Mouse (Mus musculus): Measurements from ENCODE around the gene S100a11. TPM values are rescaled to one million over a fixed set of nuclear protein-coding genes. Genes with fewer than 3 reads are reported as not detected.

S100a11 gene
- polyA plus RNA-seq, 1 experiment from 2014 or later = 351 TPM

- no peak for DNase-seq (ENCODE audit: low spot score, missing footprints)
Measured at GRCm38 (mm10) chr3:93499129-93499528, 21.2 kb upstream of the S100a11 start.

GRCm38 (mm10) chr3:93504536-93505189 is 15.6 kb upstream of the S100a11 start:
- DNase-seq (ENCODE audit: low spot score, missing footprints) = no peak

More at GRCm38 (mm10) chr3:93499129-93499528, 21.2 kb upstream of the S100a11 start:
- H3K27ac ChIP-seq (ENCODE audit: low read depth, low read length) = no peak overlapping the region
- H3K4me3 ChIP-seq (ENCODE audit: low read depth, low read length) = no peak overlapping the region
- no peak overlapping the region for H3K4me2 ChIP-seq
- H3K4me1 ChIP-seq (ENCODE audit: control insufficient read depth, insufficient read depth, low read length) = no peaks in the 10 kb centered on the region
- H3K9ac ChIP-seq (ENCODE audit: low read length) = no peak overlapping the region
- no peaks in the 10 kb centered on the region for H3K27me3 ChIP-seq (ENCODE audit: control insufficient read depth, insufficient read depth, low read length)
- H3K36me3 ChIP-seq (ENCODE audit: control insufficient read depth, insufficient read depth, low read length) = no peaks in the 10 kb centered on the region
- H3K9me3 ChIP-seq (ENCODE audit: control insufficient read depth, low read length) = no peaks in the 10 kb centered on the region; the same call in 1 of the 2 replicates
- no peak for ATAC-seq (ENCODE audit: low FRiP score)

GRCm38 (mm10) chr3:93505960-93506863 is 14.1 kb upstream of the S100a11 start:
- H3K9ac ChIP-seq (ENCODE audit: low read length) = no peak overlapping the region
- H3K9me3 ChIP-seq (ENCODE audit: control insufficient read depth, low read length) = no peaks in the 10 kb centered on the region; the same call in 1 of the 2 replicates
- no peaks in the 10 kb centered on the region for H3K36me3 ChIP-seq (ENCODE audit: control insufficient read depth, insufficient read depth, low read length)
- no peak overlapping the region for H3K4me2 ChIP-seq
- WGBS = 43% methylated on average over 30 of the region's 30 CpGs
- DNase-seq (ENCODE audit: low spot score, missing footprints) (no peak), ATAC-seq (ENCODE audit: low FRiP score) (no peak)
- H3K4me3 ChIP-seq (ENCODE audit: low read depth, low read length) = no peak overlapping the region
- no peaks in the 10 kb centered on the region for H3K4me1 ChIP-seq (ENCODE audit: control insufficient read depth, insufficient read depth, low read length)
- H3K27ac ChIP-seq (ENCODE audit: low read depth, low read length) = no peak overlapping the region
- H3K27me3 ChIP-seq (ENCODE audit: control insufficient read depth, insufficient read depth, low read length) = no peaks in the 10 kb centered on the region

More at GRCm38 (mm10) chr3:93504536-93505189, 15.6 kb upstream of the S100a11 start:
- Histone ChIP-seq H3K9ac (ENCODE audit: low read length) (no peak overlapping the region), H3K4me1 (ENCODE audit: control insufficient read depth, insufficient read depth, low read length) (no peaks in the 10 kb centered on the region), H3K27me3 (ENCODE audit: control insufficient read depth, insufficient read depth, low read length) (no peaks in the 10 kb centered on the region), H3K36me3 (ENCODE audit: control insufficient read depth, insufficient read depth, low read length) (no peaks in the 10 kb centered on the region), H3K4me2 (no peak overlapping the region), H3K4me3 (ENCODE audit: low read depth, low read length) (no peak overlapping the region), H3K9me3 (ENCODE audit: control insufficient read depth, low read length) (no peaks in the 10 kb centered on the region; the same call in 1 of the 2 replicates), H3K27ac (ENCODE audit: low read depth, low read length) (no peak overlapping the region)
- 84% methylated on average over 7 of the region's 7 CpGs for WGBS
- ATAC-seq (ENCODE audit: low FRiP score) = no peak

GRCm38 (mm10) chr3:93506881-93507325 is 13.4 kb upstream of the S100a11 start:
- Histone ChIP-seq H3K4me2 (no peak overlapping the region), H3K27me3 (ENCODE audit: control insufficient read depth, insufficient read depth, low read length) (no peaks in the 10 kb centered on the region), H3K27ac (ENCODE audit: low read depth, low read length) (no peak overlapping the region), H3K9me3 (ENCODE audit: control insufficient read depth, low read length) (no peaks in the 10 kb centered on the region; the same call in 1 of the 2 replicates), H3K4me3 (ENCODE audit: low read depth, low read length) (no peak overlapping the region), H3K4me1 (ENCODE audit: control insufficient read depth, insufficient read depth, low read length) (no peaks in the 10 kb centered on the region), H3K36me3 (ENCODE audit: control insufficient read depth, insufficient read depth, low read length) (no peaks in the 10 kb centered on the region), H3K9ac (ENCODE audit: low read length) (no peak overlapping the region)
- DNase-seq (ENCODE audit: low spot score, missing footprints) (no peak), ATAC-seq (ENCODE audit: low FRiP score) (no peak)
- 79% methylated on average over 5 of the region's 5 CpGs for WGBS

GRCm38 (mm10) chr3:93509301-93509700 is 11.0 kb upstream of the S100a11 start:
- Histone ChIP-seq H3K4me3 (ENCODE audit: low read depth, low read length) (no peak overlapping the region), H3K4me1 (ENCODE audit: control insufficient read depth, insufficient read depth, low read length) (no peaks in the 10 kb centered on the region), H3K9ac (ENCODE audit: low read length) (no peak overlapping the region), H3K9me3 (ENCODE audit: control insufficient read depth, low read length) (no peaks in the 10 kb centered on the region), H3K27me3 (ENCODE audit: control insufficient read depth, insufficient read depth, low read length) (no peaks in the 10 kb centered on the region), H3K4me2 (no peak overlapping the region), H3K27ac (ENCODE audit: low read depth, low read length) (no peak overlapping the region), H3K36me3 (ENCODE audit: control insufficient read depth, insufficient read depth, low read length) (no peaks in the 10 kb centered on the region)
- no peak for DNase-seq (ENCODE audit: low spot score, missing footprints)
- 89% methylated on average over 1 of the region's 1 CpGs for WGBS
- no peak for ATAC-seq (ENCODE audit: low FRiP score)

GRCm38 (mm10) chr3:93511036-93511435 is 9.3 kb upstream of the S100a11 start:
- Histone ChIP-seq H3K9ac (ENCODE audit: low read length) (no peak overlapping the region), H3K9me3 (ENCODE audit: control insufficient read depth, low read length) (no peaks in the 10 kb centered on the region), H3K27ac (ENCODE audit: low read depth, low read length) (no peak overlapping the region), H3K4me2 (no peak overlapping the region), H3K4me3 (ENCODE audit: low read depth, low read length) (no peak overlapping the region), H3K4me1 (ENCODE audit: control insufficient read depth, insufficient read depth, low read length) (no peaks in the 10 kb centered on the region), H3K27me3 (ENCODE audit: control insufficient read depth, insufficient read depth, low read length) (no peaks in the 10 kb centered on the region), H3K36me3 (ENCODE audit: control insufficient read depth, insufficient read depth, low read length) (no peaks in the 10 kb centered on the region)
- no peak for DNase-seq (ENCODE audit: low spot score, missing footprints)
- WGBS = 79% methylated on average over 1 of the region's 1 CpGs
- ATAC-seq (ENCODE audit: low FRiP score) = no peak

- 90% methylated on average over 1 of the region's 1 CpGs for WGBS
- Histone ChIP-seq H3K9ac (ENCODE audit: low read length) (no peak overlapping the region), H3K27ac (ENCODE audit: low read depth, low read length) (no peak overlapping the region), H3K36me3 (ENCODE audit: control insufficient read depth, insufficient read depth, low read length) (no peaks in the 10 kb centered on the region), H3K27me3 (ENCODE audit: control insufficient read depth, insufficient read depth, low read length) (no peaks in the 10 kb centered on the region), H3K4me3 (ENCODE audit: low read depth, low read length) (no peak overlapping the region), H3K9me3 (ENCODE audit: control insufficient read depth, low read length) (no peaks in the 10 kb centered on the region), H3K4me2 (no peak overlapping the region), H3K4me1 (ENCODE audit: control insufficient read depth, insufficient read depth, low read length) (no peaks in the 10 kb centered on the region)
- ATAC-seq (ENCODE audit: low FRiP score) = no peak
- DNase-seq (ENCODE audit: low spot score, missing footprints) = no peak
Measured at GRCm38 (mm10) chr3:93511801-93512200, 8.5 kb upstream of the S100a11 start.

GRCm38 (mm10) chr3:93512386-93513101 is 7.7 kb upstream of the S100a11 start:
- Histone ChIP-seq H3K36me3 (ENCODE audit: control insufficient read depth, insufficient read depth, low read length) (no peaks in the 10 kb centered on the region), H3K4me2 (no peak overlapping the region), H3K9ac (ENCODE audit: low read length) (no peak overlapping the region), H3K4me3 (ENCODE audit: low read depth, low read length) (no peak overlapping the region), H3K27me3 (ENCODE audit: control insufficient read depth, insufficient read depth, low read length) (no peaks in the 10 kb centered on the region), H3K4me1 (ENCODE audit: control insufficient read depth, insufficient read depth, low read length) (no peaks in the 10 kb centered on the region), H3K27ac (ENCODE audit: low read depth, low read length) (no peak overlapping the region), H3K9me3 (ENCODE audit: control insufficient read depth, low read length) (no peaks in the 10 kb centered on the region)
- no peak for DNase-seq (ENCODE audit: low spot score, missing footprints)
- 77% methylated on average over 7 of the region's 7 CpGs for WGBS
- no peak for ATAC-seq (ENCODE audit: low FRiP score)

Measured in midbrain, embryonic 11.5 days (tissue).